In genomic region chr2:30658480-30658843, GRCm38 (mm10) we compare ENCODE assay signal across 8 mouse cellular contexts.
DNase-seq lines count a peak whose midpoint lies in the region; ATAC-seq lines count a peak whose summit lies in the region.

No protein-coding gene starts in this region.

- intact Hi-C loops in gastrocnemius, postnatal 14 days (cut with DNase I; ENCODE audit: low total_unique reads): no loop called here
- intact Hi-C loops in left cerebral cortex, postnatal 10 days (cut with DNase I): loop anchor here (5.0 kb wide), 2 partner anchors 34 to 59 kb away; no protein-coding TSS in a partner anchor

- peak; percentile 90 for ATAC-seq in inflammation-experienced regulatory T-cells, adult 6 months
- ATAC-seq in megakaryocyte-erythroid progenitor cell, adult 5-6 weeks (replicated peaks; ENCODE audit: low FRiP score, low TSS enrichment, poor library complexity, severe bottlenecking): peak; percentile 70

- peak; percentile 100 for DNase-seq in adrenal gland, adult (ENCODE audit: inconsistent age in 2 of 2, low spot score in 1 of 2)
- DNase-seq in embryo, embryonic 10.5 days (ENCODE audit: low spot score): peak; percentile 98
- DNase-seq in gastrocnemius, postnatal 14 days: peak; percentile 100
- DNase-seq in left cerebral cortex, postnatal 10 days (ENCODE audit: extremely low spot score in 1 of 2, low spot score in 2 of 2): peak; percentile 99 to 100
- DNase-seq in right cerebral cortex, postnatal 25 days: peak; percentile 100
- DNase-seq in urinary bladder, postnatal 4 days (ENCODE audit: low spot score in 2 of 2): peak; percentile 99 to 100

Comparison
In these comparisons a context has a peak if more than half of its experiments do, and no peak if none do; other contexts are left out.
1. Peak in every context shown above with its lines: DNase-seq and ATAC-seq.